Mouse (Mus musculus): ENCODE measurements around the gene Slc13a1.
"Not testable (repeated sequence)": the region's sequence is repeated elsewhere in the genome, so short reads cannot be mapped to it uniquely, and the experiment has no call there.

The Slc13a1 gene

GRCm38 (mm10) chr6:24167734-24168327 lies at the start of gene Slc13a1:
Slc13a1 (minus strand) TSS chr6:24168092.
- DNase-seq (ENCODE audit: low read depth) = no peak

- DNase-seq (ENCODE audit: low read depth) = no peak
Measured at GRCm38 (mm10) chr6:24207866-24208265, 40.0 kb upstream of the Slc13a1 start.

- DNase-seq (ENCODE audit: low read depth) = no peak
Measured at GRCm38 (mm10) chr6:24202226-24202625, 34.3 kb upstream of the Slc13a1 start.

GRCm38 (mm10) chr6:24200644-24201484 lies 33.0 kb upstream of the Slc13a1 start:
- no peak for DNase-seq (ENCODE audit: low read depth)

- not testable (repeated sequence) for DNase-seq (ENCODE audit: low read depth)
Measured at GRCm38 (mm10) chr6:24197501-24198195, 29.8 kb upstream of the Slc13a1 start.

- DNase-seq (ENCODE audit: low read depth) = not testable (repeated sequence)
Measured at GRCm38 (mm10) chr6:24196406-24196805, 28.5 kb upstream of the Slc13a1 start.

GRCm38 (mm10) chr6:24183439-24183838 lies 15.5 kb upstream of the Slc13a1 start:
- DNase-seq (ENCODE audit: low read depth) = no peak

- DNase-seq (ENCODE audit: low read depth) = no peak
Measured at GRCm38 (mm10) chr6:24175393-24175792, 7.5 kb upstream of the Slc13a1 start.

- no peak for DNase-seq (ENCODE audit: low read depth)
Measured at GRCm38 (mm10) chr6:24173951-24174350, 6.1 kb upstream of the Slc13a1 start.

- DNase-seq (ENCODE audit: low read depth) = no peak
Measured at GRCm38 (mm10) chr6:24172736-24173135, 4.8 kb upstream of the Slc13a1 start.

GRCm38 (mm10) chr6:24166772-24167171 lies 1.1 kb downstream of the Slc13a1 start:
- no peak for DNase-seq (ENCODE audit: low read depth)

- DNase-seq (ENCODE audit: low read depth) = no peak
Measured at GRCm38 (mm10) chr6:24165249-24165648, 2.6 kb downstream of the Slc13a1 start.

- DNase-seq (ENCODE audit: low read depth) = no peak
Measured at GRCm38 (mm10) chr6:24159795-24160194, 8.1 kb downstream of the Slc13a1 start.

GRCm38 (mm10) chr6:24154901-24155300 lies 13.0 kb downstream of the Slc13a1 start:
- DNase-seq (ENCODE audit: low read depth) = no peak

- DNase-seq (ENCODE audit: low read depth) = no peak
Measured at GRCm38 (mm10) chr6:24132951-24133350, 34.9 kb downstream of the Slc13a1 start.

- no peak for DNase-seq (ENCODE audit: low read depth)
Measured at GRCm38 (mm10) chr6:24122632-24123031, 45.3 kb downstream of the Slc13a1 start.

GRCm38 (mm10) chr6:24111614-24112013 lies 56.3 kb downstream of the Slc13a1 start:
- no peak for DNase-seq (ENCODE audit: low read depth)

GRCm38 (mm10) chr6:24108471-24108870 lies 59.4 kb downstream of the Slc13a1 start:
- no peak for DNase-seq (ENCODE audit: low read depth)

- no peak for DNase-seq (ENCODE audit: low read depth)
Measured at GRCm38 (mm10) chr6:24106157-24106556, 61.7 kb downstream of the Slc13a1 start.

- no peak for DNase-seq (ENCODE audit: low read depth)
Measured at GRCm38 (mm10) chr6:24105681-24106080, 62.2 kb downstream of the Slc13a1 start.

GRCm38 (mm10) chr6:24101281-24101680 lies 66.6 kb downstream of the Slc13a1 start:
- no peak for DNase-seq (ENCODE audit: low read depth)

GRCm38 (mm10) chr6:24100705-24101104 lies 67.2 kb downstream of the Slc13a1 start:
- DNase-seq (ENCODE audit: low read depth) = no peak

GRCm38 (mm10) chr6:24097400-24097799 lies 70.5 kb downstream of the Slc13a1 start:
- DNase-seq (ENCODE audit: low read depth) = no peak
